Mouse (Mus musculus): Measurements from ENCODE around the gene Eif3l.

DNA sequence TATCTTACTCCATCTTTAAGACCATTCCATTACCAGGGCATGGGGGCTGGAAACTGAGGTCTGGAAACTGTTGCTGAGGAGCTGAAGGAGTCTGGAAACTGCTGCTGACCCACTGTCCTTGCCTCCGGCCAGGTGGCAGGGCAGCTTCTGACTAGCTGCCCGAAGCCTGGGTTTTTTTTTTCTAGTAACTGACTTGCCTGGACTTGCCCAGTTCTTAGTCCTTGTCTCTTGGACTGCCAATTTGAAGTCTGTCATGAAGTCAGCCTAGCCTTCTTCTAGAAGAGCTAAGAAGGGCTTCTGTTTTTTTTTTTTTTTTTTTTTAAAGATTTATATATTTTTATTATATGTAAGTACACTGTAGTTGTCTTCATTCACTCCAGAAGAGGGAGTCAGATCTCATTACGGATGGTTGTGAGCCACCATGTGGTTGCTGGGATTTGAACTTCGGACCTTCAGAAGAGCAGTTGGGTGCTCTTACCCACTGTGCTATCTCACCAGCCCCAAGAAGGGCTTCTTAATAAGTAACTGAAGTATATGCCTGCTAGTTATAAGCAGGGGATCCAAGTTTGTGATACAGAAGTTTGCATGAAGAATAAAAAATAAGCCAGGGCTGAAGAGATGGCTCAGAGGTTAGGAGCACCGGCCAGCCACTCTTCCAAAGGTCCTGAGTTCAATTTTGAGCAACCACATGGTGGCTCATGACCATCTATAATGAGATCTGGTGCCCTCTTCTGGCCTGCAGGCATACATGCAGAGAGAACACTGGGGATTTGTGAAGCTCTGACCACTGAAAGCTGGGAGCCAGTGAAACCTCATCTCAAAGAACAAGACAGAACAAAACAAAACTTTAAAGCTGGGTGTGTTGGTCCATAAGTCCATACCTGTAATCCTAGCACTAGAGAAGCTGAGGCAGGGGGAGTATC lies 3.6 kb upstream of the Eif3l start:
- peak; percentile 80 for TF ChIP-seq CTCF (conservative IDR thresholded peaks at IDR 0.05; ENCODE audit: insufficient read depth, insufficient read length, low read depth, low read length)
- no peak for TF ChIP-seq POLR2A (IDR thresholded peaks at IDR 0.05; ENCODE audit: low read depth, low read length)

All from kidney, adult 2 months (tissue).